Mouse (Mus musculus) heart, postnatal 0 days (tissue): ENCODE results near the gene Mroh2a.

ENCODE experiments used
- CTCF ChIP-seq: IDR thresholded peaks from 2 replicates; pipeline ENCODE4 v1.5.1; 2016; ENCODE audit warnings: antibody characterized with exemption, control low read depth, low read depth
- EP300 ChIP-seq: IDR thresholded peaks from 2 replicates; pipeline ENCODE4 v1.6.1; 2016; ENCODE audit warnings: antibody characterized with exemption, low read depth

DNA sequence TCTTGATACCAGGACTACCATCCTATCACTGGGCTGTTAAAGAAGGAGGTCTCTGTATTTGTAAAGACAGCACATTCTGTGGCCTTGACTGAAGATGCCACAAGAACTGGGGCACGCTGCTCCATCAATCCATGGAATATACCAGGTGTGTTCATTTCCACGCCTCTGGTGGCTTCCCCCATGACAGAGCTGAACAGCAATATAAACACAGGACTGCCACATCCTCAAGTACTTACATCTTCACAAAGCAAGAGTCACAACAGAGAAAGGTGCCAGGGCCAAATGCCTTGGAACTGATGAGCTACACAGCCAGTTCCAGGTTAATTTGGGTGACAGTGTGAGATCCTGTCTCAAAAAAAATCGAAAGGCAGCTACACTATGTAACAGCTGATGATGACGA, 47.0 kb downstream of the Mroh2a start:
- TF ChIP-seq CTCF (no peak), EP300 (no peak)
